Mouse (Mus musculus) Muller cell, postnatal 12 days (primary cell): Measurements from ENCODE around the gene Nos2.
"Not testable (repeated sequence)": the region's sequence is repeated elsewhere in the genome, so short reads cannot be mapped to it uniquely, and the experiment has no call there.

Source experiments
- DNase-seq: peaks from one replicate; pipeline ENCODE4 v3.0.0-alpha.2; 2015; ENCODE audit errors: inconsistent ontology term

Nos2 gene

DNA sequence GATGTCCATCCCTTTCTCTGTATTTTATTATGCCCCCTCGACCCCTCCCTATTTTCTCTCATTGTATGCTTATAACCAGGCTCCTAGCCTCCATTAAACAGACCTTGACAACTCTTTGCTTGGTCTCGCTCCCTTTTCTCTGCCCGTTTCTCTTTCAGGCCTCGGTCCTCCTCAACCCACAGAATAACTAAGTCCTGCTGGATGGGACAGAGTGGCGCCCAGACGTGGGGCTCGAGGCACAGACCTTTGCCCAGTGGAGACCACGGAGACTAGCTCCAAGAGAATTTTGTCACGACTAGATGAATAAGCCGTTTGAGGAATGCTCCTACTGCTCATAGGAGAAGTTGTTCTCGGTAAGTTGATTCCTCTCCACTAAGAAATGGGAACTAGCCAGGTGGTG, 68.6 kb downstream of the Nos2 start:
- DNase-seq = not testable (repeated sequence)

DNA sequence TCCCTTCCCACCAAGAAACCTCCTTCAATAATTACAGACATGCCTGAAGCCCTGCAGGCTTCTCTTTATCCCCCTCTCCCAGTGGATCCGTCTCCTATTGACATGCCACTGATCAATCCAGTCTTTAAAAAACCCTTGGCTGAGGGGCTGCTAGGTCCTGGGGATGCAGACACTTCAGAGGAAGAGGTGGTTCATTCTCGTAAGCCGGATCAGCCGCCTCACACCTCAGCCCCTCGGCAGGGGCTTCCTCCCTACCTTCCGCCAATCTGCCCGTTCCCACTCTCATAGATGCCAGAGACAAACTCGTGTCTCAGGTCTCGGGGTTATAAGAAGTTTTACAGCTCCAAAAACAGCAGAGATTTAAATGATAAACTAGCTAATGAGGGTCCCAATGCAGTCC, 69.5 kb downstream of the Nos2 start:
- DNase-seq = no peak

DNA sequence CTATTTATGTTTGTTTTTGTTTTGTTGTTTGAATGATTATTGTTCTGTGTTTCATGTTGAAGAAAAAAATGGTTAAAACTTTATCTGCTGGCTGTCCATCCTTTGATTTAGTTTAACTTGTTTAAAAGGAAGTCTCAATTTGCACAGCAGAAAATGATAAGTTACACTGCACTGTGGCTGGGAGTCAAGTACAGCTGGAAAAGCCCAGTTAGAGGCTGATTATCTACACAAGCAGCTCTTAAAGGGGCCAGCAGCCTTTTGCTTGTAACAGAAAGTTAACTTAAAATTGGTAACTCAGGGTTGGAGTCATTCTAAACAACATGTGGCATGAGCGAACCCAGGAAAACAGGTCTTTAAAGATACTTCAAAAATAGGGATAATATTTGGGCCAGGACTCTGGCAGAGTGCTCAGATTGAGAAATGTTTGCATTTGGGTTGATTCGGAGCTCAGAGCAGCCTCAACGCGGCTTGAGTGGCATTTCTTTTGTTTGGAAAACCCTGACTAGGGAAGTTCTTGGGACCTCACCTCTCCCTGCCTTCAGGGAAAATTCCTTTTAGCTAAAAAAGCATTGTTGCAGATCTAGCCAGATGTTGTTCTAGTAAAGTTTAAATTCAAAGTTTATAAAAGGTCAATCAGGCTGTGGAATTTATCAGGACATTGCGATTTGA, 70.4 kb downstream of the Nos2 start:
- not testable (repeated sequence) for DNase-seq

DNA sequence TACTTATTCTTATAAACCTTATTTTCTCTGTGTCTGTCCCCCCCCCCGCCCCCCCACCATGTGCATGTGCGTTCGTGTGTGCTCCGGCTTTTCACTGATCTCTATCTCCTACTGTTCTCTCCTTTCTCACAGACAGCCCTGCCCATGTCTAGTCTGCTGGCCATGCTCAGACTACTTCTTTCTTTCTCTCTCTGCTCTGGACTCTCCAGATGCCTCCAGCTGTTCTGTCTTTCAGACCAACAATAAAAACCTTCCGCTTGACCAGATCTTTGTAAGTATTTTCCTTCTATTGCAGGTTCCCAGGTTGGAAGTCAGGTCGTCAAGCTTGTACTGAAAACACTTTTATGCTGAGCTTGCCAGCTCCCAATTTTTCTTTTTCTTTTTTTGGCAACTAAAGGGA, 78.5 kb downstream of the Nos2 start:
- DNase-seq = no peak

DNA sequence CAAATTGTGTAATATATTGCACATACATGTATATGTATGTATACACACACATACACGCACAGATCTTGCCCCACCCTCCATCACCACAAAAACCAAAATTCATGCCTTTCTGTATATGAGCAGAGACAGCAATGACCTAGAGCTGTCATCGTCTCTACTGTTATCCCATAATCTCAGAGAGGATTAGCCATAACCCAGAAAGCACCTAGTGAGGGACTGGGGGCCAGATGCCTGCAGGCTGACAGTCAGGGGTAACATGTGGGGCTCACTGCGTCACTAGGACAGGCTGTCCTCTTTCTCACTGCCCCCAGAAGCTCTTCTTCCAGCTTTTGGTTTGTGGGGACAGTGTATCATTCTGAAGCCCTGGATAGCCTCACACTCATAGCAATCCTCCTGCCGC, 81.3 kb downstream of the Nos2 start:
- DNase-seq = no peak

DNA sequence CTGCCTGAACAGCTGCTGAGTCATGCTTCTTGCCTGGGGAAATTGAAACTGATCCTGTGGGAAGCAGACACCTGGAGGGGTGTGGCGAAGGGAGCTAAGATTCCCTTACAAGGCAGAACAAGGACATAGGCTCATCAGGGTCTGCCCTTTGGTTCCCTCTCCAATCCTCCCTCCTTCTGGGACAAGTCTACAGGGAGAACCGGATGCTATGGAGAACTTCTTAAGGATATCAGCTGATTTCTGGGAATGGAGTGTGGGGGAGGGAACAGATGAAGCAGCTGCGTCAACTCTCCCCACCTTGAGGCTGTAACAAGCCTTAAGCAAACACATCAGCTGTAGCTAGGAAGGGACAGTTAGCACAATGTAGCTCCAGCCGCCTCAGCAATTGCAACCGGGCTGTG, 82.0 kb downstream of the Nos2 start:
- no peak for DNase-seq

DNA sequence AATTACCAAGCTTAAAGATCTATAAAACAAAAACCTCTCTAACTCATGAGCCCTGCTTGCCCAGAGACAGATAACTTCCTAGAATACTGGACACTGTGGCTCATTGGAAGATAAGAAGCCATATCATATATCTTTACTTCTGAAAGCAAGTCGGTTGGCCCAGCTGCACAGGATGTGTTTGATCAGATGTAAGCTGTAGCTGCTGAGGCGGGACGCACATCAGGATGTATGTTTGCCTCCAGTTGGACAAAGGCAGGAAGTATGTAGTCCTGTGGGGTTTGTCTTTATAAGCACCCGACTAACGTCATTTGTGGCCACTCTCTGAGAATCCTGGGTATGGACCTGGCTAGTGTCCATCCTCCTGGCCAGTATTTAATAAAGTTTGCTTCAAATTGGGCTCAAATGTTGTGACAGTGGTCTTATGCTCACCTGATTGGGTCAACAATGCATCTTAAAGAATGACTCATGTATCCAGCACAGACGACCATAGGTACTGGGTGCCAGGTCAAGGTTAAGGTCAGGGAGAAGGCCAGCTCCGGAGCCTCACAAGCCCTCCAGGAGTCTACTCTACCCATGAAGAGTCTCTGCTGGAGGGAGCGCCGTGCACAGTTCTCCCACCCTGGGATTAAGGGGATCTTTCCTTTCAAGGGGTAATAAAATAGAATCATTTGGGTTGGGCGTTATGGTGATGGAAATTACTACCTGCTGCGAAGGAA, 82.6 kb downstream of the Nos2 start:
- DNase-seq = no peak

DNA sequence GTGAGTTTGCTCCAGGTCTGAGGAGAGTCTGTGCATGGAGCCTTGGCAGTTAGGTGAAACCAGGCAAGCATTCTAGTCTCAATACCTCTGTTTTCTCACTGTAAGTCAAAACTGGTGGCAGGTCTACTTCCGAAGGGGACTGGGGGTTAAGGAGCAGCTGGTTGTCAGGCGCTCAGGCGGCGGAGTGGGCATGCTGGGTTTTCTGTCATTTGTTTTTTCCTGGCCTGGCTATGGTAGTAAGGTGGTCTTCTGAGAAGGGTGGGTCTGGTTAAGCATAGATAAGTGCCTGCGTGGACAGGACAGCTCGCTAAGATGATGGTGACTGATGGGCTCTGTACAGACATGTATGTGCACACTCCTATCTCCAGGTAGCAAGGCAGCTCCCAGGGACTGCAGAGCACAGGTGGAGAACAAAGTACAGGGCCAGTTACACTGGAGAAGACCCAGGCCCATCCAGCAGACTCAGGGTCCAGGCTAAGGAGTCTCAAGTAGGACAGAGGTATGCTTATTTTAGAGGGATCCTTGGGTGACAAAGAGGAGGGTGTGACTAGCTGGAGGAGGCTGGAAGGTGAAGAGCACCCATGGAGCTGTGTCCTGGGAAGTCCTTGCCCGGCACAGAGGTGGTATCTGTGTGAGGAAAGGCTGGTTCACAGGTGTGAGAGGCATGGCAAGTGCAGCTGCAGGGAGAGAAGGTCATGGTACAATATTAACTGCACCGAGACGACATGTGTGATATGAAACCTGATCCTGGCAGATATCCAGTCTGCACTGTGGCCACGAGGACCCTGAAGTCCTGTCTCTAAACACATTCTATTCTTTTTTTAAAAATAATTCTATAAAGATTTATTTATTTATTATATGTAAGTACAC, 83.4 kb downstream of the Nos2 start:
- DNase-seq = no peak

DNA sequence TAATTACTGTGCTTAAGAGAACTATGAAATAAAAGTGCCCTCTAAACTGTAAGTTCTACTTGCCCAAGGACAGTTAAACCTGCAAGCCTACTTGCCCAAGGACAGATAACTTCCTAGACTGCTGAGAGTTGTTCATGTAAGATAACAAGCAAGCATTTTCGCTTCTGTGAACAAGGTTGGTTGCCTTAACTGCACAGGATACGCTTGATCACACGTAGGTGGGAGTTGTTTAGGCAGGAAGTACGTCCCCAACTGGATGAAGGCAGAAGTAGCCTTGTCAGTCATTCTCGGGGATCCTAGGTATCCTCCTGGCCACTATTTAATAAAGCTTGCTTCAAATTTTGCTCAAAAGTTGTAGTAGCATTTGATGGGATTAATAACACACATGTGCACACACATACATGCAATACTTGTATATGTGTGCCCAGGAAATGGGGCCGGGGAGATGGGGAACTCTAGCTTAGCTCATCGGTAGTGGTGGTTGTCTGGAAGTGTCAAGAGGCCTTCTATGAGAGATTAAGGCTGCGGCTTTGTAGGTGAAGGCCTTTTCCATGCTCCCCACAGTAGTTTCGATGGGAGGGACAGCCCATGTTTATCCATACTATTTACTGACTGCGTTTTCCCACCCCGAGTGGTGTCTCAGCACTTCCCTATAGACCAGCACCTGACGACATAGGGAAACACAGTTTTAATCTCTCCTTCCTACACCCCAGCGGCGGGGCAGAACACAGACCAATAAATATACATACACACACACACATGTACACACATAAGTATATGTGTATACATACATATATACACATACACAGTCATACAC, 85.2 kb downstream of the Nos2 start:
- DNase-seq = no peak

DNA sequence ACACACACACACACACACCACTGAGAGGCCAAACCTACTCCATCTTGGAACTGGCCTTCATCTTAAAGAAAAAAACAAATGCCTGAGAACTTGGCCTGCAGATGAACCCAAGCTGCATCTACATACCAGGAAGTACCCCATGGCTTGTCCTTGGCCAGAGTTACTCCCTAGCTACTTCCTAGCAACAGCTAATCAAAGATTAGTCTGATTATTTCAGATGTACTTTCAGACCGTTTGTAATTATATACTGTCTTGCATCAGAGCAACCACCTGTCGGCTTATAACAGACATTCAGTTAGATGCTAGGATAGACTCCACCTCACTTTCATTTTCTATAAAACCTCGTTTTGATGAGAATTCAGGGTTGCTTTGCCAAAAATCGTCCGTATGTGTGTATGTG, 85.8 kb downstream of the Nos2 start:
- DNase-seq = no peak

DNA sequence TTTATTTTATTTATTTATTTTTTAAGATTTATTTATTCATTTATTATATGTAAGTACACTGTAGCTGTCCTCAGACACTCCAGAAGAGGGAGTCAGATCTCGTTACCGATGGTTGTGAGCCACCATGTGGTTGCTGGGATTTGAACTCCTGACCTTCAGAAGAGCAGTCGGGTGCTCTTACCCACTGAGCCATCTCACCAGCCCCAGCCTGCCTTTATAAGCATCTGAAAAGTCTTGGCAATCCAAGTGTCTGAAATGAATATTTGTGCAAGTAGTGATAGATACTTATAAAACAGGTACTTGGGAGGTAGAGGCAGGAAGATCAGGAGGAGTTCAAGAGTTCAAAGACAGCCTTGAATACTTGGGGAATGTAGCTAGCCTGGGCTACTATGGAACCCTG, 86.8 kb downstream of the Nos2 start:
- not testable (repeated sequence) for DNase-seq

DNA sequence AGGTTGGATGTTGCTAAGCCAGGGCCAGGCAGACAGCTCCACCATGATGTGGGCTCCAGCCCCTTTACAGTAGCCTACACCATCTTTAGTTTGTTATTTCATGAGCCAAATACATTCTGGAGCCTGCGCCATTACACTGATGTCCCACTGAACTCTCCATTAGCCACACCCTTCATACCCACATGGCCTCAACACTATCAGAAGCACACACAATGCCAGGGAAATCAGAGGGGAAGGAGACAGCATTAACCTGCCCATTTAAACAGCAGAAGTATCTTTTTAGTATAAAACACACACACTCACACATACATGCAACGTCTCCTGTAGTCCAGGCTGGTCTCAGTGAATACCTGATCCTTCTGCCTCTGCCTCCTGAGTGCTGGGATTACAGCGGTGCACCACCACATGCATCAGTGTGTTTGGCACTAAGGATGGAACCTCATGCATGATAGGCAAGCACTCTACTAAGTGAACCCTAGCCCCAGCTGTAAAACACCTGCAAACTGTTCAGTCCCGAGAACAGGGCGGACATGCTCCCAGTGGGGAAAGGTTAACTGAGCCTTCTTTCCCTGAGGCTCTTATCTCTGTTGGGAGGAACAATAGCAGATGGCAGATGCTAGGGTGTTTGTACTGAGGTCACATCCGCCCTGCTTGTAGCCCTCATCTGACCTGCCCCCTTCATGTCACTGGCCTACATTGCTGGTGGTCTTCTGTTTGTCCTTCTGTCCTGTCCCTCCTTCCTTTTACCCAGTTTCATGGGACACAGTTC, 87.6 kb downstream of the Nos2 start:
- DNase-seq = no peak

DNA sequence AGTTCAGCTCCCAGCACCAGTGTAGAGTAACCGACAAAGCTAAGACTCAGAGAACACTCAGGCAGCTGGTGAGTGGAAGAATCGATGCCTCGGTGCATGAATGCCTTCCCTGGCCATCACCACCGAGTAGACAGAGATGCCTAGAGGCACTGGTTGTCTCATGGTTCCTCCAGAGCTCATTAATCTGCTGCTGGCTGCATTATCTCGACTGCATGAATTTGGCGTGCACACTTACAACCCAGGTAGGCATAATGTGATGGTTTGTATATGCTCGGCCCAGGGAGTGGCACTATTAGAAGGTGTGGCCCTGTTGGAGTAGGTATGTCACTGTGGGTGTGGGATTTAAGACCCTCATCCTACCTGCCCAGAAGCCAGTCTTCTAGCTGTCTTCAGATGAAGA, 88.3 kb downstream of the Nos2 start:
- no peak for DNase-seq
